Mouse (Mus musculus) lung, postnatal 25 days (tissue): ENCODE data around the gene Arl16.

ENCODE experiments used
- DNase-seq: peaks from one replicate; pipeline ENCODE4 v3.0.0; 2022; ENCODE audit warnings: low spot score

Gene Arl16

DNA sequence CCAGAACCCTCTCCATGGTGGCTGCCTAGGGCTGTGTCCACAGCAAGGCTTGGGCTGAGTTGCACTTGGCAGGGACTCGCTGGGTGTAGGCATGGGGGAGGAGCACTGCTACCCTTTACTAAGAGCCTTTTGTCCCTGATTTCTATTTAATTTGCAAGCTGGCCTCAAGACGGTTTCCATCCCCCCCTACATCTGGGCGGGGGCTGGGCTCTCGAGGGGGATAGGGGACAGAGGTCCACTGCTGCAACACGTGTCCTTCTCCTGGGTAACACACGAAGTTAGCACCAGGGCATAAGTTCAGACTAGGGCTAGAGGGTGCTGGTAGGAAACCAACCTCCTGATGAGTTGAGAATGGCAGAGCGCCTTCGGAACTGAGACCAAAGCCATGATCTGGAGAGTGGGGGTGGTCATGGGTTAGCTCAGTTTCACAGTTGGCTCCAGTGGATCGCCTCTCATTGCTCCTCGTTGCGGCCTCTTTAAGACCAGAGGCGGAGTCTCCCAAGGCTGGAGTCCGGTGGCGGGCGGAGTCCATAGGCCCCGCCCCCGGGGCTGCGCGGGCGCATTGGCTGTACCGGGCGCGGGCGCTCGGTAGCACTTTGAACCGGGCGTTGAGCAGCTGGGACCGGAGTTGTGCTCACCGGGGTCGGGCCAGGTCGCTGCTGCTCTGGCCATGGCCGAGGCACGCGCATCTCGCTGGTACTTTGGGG, 24.1 kb upstream of the Arl16 start, which contains the start of gene Slc25a10:
Slc25a10 (plus strand) TSS at position 524 of the 707 bp plus-strand sequence.
- peak; percentile 92 for DNase-seq

DNA sequence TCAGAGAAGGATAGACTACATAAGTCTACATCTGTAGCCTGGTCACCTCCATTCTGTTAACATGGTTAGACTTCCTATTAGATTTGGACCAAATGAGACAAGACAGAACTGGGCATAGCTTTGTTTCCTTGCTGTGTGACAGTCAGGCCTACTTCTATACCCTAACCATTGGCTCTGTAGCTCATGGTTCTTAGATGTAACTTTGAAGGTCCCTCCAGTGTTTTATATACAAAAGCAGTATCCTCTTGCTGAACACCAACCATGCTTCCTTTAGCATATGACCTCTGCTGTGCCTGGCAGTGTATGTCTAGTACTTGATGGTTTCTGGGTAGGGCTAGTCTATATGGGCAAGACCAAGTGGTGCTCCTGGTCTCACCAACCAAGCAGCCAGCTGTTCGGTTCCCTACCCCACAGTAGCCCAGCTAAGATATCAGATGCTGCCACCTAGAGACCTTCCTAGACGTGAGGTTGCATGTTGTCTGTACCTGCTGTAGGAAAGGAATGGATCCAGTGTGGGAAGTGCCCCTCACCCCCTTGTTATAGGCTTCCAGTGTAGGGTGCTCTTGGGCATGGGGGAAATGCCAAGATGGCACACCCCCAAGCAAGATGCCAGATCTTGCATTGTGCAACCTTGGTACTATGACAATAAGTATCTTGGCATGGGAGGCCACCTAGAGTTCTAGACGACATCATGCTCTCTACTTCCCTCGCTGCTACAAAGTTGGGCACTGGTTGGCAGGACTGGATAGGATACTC, 23.1 kb upstream of the Arl16 start:
- no peak for DNase-seq

DNA sequence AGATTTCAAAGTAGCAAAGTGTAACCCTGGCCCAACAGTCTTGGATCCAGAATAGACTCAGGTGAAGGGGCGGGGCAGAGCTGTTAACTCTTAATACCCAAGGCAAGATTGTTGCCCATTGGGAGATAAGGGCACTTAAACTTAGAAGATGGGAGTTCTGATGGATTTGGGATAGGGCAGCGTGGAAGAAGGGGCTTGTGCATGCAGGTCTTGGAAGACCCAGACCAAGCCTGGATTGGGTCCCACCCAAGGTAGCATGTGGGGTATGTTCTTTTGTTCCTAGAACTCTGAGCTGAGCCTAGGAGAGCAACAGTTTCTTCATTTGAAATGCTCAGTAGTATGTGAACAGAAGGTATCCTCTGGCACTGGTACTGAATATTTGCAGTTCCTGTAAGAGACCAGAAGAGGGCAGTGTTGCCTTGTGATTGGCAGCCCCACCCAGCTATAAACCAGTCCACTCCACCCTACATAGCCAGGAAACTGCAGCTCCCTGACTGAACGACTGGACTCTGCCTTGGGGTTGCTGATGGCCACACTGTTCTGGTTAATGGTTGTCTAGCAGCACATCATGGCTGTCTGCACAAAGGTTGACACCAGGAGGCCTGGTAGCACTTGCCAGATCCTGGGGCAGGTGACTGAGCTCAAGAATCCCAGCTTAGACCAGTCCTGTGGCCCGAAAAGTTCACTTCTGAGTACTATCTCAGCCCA, 21.8 kb upstream of the Arl16 start:
- peak; percentile 87 for DNase-seq

DNA sequence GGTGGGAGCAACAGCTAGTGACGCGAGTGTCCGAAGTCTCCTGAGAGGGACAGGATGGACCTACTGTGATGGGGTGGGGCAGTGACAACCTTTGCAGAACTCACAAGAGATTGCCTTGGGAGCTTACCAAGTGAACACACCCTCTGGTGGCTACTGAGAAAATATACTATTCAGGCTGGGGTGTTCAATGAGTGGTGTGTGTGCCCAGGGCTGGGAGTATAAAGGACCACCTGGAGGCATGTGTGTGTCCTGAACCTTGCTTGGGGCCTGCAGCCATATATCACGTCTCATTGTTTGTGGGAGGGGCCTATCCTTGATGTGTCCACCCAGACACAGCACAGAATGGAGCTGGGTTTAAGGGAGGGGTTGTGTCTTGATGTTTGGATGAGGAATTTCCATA, 21.1 kb upstream of the Arl16 start:
- no peak for DNase-seq

DNA sequence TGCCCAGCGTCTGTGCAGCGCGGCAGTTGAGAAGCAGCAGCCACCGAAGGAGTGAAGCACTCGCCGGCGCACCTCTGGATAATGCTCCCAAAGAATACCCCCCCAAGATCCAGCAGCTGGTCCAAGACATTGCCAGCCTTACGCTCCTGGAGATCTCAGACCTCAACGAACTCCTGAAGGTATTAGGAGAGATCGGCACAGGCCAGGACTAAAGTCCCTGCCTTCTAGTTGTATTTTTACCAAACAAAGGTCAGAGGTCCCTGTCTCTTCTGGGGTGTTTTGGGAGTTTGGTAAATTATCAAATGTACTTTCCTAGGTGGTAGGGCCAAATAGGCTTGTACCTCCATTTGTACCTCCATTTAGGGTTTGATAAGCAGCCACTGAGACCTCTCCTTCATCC, 17.8 kb upstream of the Arl16 start:
- DNase-seq: no peak

DNA sequence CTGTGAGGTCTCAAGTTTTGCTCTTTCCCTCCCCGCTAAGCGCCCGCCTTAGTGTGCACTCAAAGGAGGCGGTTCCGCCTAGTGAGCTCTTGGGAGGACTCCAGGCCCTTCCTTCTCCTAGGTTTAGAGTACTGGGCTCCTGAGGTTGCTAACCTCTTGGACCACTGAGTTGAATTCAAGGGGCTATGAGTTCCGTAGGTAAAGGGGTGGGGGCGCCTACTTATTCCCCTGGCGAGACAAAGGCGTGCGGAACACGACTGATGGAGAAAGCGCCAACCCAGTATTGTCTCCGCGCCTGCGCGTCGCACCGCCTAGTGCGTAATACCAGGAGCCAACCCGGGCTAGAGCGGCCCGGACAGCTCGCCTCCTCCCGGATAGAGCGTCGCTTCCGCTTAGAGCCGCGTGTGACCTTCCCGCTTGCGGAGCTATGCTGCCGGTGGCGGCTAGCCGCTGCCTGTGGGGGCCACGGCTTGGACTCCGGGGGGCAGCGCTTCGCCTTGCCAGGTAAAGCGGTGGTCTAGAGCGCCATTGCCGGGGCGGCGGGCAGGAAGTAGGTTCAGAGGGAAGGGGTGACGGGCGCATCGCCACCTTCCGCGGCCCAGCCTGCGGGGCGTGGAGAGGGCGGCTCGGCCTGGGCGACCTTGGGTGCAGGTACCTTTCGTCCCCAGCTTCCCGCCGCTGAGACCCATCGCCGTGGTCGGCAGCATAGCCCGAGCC, 17.0 kb upstream of the Arl16 start, which contains the start of gene Mrpl12:
Mrpl12 (plus strand) TSS at position 349 of the 717 bp plus-strand sequence.
- DNase-seq: peak; percentile 90

DNA sequence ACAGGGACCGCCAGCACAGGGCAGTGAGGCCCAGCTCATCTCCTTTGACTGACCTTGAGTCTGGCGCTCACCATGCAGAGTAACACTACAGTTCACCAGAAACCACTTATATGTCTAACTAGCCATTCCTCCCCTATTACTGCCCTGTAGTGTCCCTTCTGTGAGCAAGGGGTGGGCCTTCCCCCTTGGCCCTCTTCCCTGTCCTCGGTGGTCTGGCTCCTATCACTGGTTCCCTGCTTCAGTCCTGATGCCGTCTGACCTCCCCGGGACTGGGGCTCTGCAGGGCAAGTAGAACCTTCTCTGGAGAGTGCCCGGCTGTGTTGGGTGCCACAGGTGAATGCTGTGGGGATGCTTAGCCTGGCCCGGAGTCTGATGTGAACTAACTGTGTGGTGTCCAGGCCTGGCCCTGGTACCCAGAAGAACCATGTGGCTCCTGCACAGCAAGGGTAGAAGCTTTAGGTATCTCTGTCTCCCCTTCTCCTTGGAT, 16.1 kb upstream of the Arl16 start:
- DNase-seq: no peak

DNA sequence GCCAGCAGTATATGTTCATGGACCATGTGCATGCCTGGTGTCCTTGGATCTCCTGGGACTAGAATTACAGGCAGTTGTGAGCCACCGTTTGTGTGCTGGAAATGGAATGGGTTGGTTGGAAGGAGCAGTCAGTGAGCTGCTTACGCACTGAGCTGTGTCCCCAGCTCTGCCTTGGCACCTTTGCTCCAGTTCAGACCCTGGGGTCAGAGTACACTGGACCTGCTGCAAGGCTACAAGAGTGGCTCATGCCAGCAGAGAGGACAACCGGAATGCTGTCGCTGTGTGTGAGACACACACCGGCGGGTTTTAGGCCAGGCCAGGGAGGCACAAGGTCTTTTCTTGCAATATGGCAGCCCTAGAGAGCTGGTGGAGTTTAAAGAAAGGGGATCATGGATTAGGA, 4.6 kb upstream of the Arl16 start:
- no peak for DNase-seq

DNA sequence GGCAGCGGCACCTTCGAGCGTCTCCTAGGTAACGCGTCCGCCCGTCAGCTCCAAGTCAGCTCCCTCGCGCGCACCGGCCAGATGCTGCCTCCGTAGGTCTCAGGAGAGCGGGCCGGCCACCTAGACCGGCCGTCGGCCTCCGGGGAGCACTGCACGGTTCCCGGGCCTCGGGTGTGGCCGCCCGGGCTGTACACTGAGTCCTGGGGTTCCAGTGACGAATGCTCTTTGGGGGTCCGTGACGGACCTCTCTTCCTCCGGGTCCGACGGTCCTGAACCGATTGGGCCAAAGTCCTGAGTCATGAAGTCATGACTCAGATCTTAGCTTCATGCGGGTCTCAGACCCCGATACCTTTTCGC, 307 bp upstream of the Arl16 start:
- DNase-seq: no peak

DNA sequence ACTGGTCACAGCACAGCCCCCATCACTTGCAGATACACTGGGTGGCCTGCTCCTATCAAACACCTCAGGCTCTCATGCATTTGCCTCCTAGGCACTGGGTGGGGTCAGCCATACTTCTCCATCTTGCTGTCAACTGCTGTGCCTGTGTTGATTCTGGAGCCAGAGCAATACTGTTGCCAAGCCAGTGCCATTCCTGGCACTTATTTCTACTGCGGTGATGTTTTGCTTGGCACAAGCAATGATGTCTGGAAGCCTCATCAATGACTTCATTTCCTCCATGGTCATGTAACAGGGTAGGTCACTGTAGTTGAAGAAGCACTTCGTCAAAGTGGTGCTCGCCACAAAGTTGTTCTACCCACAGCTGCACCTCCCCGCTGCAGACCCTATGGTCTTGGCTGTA, 1.9 kb downstream of the Arl16 start:
- DNase-seq: no peak

DNA sequence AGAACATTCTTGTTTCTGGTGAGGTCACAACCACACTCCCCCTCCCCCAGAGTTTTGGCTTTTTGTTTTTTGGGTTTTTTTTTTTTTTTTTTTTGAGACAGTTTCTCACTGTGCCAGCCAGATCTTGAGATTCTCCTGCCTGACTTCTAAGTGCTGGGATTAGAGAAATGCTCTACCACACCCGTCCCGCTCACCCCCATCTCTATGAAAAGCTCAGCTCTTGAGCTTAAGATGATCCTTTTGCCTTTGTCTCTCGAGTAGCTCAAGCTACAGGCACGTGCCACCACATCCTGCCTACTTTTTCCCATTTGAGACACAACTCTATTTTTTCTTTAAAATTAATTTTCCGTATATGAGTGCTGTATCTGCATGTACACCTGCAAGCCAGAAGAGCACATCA, 3.0 kb downstream of the Arl16 start:
- no peak for DNase-seq

DNA sequence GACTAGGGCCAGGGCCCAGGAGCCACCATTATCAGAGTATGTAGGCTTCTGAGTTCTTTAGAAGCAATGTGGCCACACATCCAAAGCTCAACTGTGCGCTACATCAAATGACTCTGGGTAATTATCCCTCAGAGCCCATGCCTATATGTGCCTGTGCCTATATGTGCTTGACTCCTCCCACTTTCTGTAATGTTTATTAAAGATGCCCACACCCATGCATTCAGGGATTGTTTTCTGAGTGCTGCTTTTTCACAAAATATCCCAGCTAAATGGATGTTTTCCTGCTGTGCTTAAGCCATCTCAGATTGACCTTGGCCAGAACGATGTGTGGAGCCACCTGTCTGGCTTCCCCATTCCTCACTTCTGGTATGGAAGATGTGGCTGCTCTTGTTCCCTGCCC, 3.9 kb downstream of the Arl16 start:
- no peak for DNase-seq

DNA sequence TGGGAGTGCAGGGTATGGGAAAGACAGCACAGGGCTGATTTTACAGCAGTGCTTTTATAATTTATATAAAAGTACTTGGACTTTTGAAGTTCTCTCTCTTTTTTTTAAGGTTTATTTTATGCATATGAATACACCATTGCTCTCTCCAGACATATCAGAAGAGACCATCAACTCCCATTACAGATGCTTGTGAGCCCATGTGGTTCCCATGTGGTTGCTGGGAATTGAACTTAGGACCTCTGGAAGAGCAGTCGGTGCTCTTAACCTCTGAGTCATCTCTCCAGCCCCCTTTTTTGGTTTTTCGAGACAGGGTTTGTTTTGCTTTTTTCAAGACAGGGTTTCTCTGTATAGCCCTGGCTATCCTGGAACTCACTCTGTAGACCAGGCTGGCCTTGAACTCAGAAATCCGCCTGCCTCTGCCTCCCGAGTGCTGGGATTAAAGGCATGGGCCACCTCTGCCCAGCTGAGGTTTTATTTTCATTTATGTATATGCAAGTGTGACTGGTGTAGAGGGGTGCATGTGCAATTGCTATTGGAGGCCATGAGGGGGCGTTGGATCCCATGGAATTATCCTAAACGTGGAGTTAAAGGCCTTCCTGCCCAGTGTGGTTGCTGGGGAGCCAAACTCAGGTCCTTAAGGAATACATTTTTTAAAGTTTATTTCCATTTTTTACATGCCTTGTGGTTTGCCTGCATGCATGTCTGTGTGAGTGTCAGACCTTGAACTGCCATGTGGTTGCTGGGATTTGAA, 8.4 kb downstream of the Arl16 start:
- no peak for DNase-seq

DNA sequence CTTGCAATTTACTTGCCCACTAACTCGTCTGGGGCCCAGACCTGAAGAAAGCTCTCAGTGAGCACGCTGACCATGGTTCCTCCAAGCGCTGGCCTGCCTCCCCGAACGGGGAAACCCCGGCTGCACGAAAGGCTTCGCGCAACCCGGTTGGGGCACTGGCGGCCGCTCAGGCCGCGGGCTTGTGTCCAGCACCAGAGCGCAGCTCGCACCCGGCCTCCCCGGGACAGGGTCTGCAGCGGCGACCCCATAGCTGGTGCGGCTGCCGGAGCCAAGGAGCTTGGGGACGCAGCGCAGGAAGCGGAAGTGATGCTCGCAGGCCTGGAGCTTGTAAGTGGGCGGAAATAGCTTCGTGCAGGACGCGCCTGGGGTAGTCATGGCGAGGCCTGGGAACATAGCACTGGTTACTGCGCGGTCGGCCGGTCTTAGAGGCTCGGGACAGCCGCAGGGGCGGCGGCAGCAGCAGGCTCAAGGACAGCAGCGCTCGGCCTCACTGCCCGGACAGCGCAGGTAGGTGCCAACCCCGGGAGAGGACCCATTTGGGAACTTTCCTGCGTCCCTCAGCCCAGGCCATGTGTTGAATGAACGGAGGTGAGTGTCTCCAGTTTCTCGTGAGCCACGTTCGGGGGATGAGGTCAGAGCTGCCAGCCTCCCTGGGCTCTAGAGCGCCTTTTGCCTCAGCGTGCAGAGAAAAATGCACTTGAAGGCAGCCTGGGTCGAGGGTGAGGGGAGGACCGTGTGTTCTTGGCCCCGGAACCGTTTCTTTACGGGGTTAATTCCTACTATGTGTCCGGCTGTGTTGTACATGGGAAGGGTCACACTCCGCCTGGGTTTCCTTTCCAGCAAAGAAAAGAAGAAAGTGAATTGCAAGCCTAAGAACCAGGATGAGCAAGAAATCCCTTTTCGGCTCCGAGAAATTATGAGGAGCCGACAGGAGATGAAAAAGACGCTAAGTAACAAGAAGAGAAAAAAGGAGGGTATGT, 9.3 kb downstream of the Arl16 start, which contains the start of the genes Oxld1 and Ccdc137:
Oxld1 (minus strand) TSS at position 297 of the 980 bp plus-strand sequence.
Ccdc137 (plus strand) TSS at position 344 of the 980 bp plus-strand sequence.
- peak; percentile 74 for DNase-seq

DNA sequence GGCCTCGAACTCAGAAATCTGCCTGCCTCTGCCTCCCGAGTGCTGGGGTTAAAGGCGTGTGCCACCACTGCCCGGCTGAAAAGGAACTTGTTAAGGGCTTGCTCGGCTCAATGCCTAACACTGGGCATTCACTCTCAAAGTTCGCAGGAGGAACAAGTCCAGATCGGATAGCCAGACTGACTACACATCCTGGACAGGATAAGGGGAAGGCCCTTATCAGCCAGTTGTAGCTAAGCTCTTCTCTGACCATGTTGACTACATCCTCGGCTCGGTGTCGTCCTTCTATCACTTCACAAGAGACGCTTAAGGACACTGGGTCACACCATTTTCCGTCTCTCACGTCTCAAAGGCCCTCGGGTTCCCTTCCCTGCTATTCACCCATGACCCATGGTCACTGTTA, 10.0 kb downstream of the Arl16 start:
- no peak for DNase-seq

DNA sequence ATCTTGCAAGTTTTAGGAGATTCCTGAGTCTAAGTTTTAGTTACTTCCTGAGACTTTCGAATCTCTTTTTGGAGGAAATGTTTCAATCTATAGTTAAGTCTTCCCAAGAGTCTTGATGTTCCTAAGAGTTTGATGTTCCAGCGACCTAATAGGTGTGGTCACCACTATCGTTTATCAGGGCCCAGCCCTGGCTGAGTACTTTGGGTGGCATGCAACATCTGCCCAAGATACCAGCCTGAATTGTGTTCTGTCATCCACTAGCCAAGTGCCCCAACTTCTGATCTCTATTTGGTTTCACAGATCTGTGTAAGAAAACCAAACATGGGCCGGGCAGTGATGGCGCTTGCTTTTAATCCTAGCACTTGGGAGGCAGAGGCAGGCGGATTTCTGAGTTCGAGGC, 12.0 kb downstream of the Arl16 start:
- DNase-seq: no peak

DNA sequence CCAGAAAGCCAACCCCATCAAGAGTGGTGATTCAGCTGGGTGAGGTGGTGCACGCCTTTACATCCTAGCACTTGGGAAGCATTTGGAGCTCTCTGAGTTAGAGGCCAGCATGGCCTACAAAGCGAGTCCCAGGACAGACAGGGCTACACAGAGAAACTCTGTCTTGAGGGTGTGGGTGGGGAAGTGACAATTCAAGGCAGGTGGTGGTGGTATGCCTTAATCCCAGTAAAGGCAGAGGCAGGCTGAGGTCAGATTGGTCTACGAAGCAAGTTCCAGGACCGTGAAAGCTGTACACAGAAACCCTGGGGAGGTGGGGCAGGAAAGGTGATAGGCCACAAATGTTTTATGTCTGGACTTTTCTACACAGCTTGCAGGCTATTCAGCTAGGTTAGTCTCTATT, 12.4 kb downstream of the Arl16 start:
- no peak for DNase-seq

DNA sequence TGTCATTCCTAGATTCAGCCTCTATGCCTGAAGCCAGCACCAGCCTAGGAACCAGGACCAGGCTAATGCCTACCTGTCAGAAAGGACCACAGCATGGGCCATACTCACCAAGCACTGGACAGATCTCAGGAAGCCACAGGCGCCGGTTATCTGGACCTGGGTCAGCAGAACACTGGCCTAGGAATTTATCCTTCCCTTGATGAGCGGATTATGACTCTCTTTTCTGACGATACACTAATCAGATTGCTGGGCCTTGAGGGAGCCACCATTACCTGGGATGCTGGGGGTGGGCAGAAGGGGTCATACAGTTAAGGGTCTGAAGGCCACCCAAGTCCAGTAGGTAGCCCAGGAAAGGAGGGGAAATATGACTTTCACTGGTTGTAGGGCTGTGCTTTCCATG, 14.1 kb downstream of the Arl16 start, which contains the start of gene Pde6g:
Pde6g (minus strand) TSS at position 195 of the 400 bp plus-strand sequence.
- no peak for DNase-seq

DNA sequence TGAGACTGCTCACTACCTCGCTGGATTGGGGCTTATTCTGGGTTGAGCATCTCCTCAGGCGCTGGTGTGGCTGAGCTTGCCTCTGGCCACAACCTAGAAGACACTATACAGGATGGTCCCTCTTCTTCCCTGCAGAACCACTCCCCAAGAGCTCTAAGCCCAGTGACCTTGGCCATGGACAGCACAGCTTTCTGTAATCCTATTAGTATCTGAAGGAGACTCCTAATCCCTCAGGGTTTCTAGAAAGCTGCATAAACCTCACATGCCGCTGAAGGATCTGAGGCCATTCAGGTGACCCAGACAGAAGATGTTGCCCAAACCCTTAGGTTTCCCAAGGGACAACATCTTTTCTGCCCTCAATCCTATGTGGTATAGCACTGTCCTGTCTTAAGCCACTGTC, 15.2 kb downstream of the Arl16 start:
- no peak for DNase-seq

DNA sequence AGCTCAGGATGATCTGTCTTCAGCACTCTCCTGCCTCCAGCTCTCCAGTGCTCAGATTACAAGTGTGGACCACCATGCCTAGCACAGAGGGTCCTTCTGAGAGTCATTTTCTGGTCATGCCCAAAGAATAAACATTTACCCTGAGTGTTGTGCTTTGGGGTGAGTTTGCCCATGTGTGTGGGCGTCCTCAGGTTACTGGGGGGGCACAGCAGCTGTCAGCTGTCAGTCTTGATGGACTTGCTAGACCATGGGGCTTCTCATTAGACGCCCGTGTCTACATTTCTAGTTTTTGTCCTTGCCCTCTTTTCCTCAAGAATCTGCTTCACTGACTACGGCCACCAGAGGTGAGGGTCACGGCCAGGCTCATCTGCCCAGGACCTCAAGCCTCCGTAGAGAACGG, 20.2 kb downstream of the Arl16 start:
- no peak for DNase-seq
